Mouse (Mus musculus) neural tube, embryonic 10.5 days (tissue): ENCODE results near the gene Os9.
"Not testable (repeated sequence)": the region's sequence is repeated elsewhere in the genome, so short reads cannot be mapped to it uniquely, and the experiment has no call there.

Source experiments
- DNase-seq: peaks from one replicate; pipeline ENCODE4 v3.0.0-alpha.2; 2017; ENCODE audit warnings: low spot score; ENCODE audit errors: extremely low spot score

Os9 gene

DNA sequence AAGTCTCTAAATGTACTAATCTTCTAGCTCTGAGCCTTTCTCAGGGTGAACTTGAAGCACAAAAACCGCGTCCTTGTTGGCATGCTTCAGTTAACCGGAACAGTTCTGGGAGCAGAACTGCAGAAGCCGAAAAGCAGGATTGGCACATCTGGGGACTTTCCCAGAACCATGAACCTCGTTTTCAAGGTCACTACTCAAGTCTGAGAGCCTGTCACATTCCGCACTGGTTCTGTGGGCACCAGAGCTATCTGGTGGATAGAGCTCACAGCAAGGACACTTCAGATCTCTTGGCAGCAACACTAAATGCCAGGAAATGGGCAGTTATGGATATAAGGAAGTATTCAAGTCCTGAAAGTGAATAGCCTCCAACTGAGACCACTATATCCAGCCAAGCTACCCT lies 26.2 kb upstream of the Os9 start:
- no peak for DNase-seq

DNA sequence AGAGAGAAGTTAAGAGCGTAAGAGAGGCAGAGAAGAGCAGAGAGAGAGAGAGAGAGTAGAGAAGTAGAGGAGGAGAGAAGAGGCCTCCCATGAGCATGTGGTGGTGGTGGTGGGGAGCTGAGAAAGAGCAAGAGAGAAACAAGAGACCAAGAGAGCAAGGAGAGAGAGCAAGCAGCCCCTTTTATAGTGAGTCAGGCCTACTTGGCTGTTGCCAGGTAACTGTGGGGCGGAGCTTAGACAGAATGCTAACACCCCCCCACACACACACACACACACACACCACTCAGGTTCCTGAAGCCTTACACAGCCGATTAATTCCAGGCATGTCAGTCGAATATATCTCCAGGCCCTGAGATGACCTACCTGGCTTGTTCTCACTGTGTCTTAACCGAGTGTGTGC lies 24.4 kb upstream of the Os9 start:
- no peak for DNase-seq

DNA sequence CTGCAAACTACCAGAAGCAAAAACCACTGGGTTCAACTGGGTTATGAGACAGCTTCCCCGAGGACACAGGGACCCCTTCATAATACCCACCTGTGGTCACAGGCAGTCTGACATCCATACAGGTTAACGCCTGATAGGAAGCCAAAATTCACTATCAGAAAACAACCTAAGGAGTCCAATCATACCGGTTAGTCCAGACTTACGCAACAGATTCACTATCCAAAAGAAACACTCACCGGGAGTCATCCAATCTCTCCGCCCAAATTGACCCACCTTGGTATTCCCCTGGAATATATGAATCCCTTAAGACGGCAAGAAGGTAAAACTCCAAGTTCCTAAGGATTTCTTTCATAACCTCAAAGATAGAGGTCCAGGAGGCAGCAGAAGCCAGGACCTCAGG lies 23.6 kb upstream of the Os9 start:
- no peak for DNase-seq

DNA sequence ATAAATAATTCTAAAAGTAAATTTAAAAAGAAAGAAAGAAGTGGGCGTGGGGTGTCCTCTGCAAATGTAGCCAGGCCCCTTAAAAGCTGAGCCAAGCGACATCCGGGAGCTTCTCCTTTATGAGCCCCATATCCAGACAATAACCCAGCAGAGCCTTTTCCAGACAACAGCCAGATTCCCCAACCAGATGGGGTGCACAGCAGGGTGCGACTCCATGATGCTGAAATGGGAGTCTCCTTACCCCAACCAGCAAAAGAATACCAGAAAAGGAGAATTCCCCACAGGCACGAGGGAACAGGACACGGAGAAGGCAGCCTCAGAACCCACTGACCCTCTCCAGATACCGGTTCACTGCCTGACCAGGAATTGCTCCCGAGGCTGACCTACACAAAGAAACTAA lies 22.3 kb upstream of the Os9 start:
- DNase-seq: no peak

GRCm38 (mm10) chr10:127141500-127141899 lies 20.6 kb upstream of the Os9 start:
- no peak for DNase-seq

GRCm38 (mm10) chr10:127140971-127141370 lies 20.0 kb upstream of the Os9 start:
- no peak for DNase-seq

DNA sequence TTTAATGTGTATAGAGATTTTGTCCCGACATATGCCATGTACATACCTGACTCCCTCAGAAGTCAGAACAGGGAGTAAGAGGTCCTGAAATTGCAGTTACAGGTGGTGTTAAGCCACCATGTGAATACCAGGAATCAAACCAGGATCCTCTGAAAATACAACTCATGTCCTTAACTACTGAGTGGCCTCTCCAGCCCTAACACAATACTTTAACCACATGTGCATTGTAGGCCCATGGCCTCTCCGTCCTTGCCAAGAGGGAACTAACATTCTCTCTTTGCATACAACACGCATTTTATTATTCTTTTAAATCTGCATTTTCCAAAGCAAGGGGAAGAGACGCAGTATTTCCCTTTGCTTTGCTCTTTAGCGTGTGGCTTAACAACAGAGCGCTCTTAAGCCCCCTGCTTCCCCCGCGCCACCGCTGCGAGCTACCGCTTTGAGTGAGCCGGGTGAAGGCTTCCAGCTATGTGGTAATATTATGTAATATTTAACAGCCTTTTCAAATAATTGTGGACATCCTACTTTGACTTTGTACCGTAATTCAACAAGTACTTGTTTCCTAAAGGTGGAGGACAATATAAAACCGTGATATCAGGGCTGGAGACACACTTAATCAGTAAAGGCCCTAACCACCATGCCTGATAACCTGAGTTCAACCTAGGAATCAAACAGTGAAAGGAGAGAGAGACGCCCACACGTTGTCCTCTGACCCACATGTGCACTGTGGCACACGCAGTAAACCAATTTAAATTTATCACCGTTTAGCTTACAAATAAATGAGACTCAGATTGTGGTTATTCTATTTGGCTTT lies 17.6 kb upstream of the Os9 start:
- DNase-seq: no peak

GRCm38 (mm10) chr10:127137896-127138295 lies 17.0 kb upstream of the Os9 start:
- DNase-seq: no peak

DNA sequence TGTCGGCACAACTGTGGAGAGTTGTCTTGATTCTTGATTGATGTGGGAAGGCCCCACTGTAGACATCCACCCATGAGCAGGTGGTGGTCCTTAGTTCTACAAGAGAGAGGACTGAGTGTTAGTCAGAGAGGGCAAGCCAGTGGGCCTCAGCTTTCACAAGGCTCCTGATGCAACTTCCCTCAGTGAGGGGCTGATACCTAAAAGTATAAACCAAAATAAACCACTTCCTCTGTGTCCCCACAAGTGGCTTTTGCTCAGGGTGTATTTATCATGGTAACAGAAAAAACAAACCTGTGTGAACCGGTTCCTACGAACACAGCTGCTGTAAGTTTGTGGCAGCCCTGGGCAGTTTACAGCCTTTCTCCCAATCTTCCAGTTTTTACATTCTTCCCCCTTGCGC lies 15.6 kb upstream of the Os9 start:
- DNase-seq: no peak

DNA sequence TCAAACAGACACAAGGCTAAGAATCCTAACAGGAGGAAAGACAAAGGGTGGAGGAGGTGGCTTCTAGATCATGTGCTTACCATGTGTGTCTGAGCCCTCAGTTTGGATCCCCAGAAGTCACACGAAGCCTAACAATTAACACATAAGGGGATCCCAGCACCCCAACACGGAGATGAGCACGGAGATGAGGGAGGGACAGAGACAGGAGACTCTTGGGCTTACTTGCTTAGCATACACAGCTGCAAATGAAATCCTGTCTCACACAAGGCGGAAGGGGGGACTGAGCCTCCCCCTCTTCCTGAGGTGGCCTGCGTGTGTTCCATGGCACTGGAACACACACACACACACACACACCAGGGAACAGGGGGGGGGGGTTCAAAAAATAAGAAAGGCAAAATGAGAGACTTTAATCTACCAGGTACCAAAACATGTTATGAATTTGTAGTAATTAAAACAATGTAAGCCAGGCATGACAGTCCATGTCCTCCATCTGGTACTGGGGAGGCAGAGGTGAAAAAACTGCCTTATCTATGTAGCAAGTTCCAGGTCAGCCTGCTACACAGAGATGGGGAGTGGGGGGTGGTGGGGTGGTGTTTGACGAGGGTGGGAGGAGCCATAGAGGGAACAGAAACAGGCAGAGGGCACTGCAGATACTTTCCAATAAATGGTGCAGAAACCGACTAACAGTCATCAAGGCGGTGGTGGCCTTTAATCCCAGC lies 14.3 kb upstream of the Os9 start:
- DNase-seq: no peak

- not testable (repeated sequence) for DNase-seq
Observed at GRCm38 (mm10) chr10:127134394-127135035, 13.6 kb upstream of the Os9 start.

- DNase-seq: no peak
Observed at GRCm38 (mm10) chr10:127132469-127132868, 11.5 kb upstream of the Os9 start.

- no peak for DNase-seq
Observed at GRCm38 (mm10) chr10:127129431-127129830, 8.5 kb upstream of the Os9 start.

- DNase-seq: no peak
Observed at GRCm38 (mm10) chr10:127127711-127128279, 6.9 kb upstream of the Os9 start.

DNA sequence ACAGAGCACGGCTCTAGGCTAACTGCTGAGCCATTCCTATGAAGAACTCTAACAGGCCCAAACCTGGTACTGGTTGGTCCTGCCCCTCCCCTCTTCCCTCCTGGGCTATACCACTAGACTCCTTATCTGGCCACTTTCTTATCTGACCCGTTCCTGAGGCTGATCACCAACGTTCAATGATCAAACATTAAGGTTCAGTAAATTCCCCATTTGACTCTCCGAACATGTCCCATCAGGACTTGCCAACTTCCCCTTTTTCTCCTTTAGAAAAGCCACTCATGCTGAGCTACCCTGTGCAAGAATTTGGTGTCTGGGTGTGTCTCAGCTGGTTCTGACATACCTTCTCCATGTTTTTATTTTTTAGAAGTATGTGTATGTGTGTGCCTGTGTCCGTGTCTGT lies 5.6 kb upstream of the Os9 start:
- no peak for DNase-seq

- no peak for DNase-seq
Observed at GRCm38 (mm10) chr10:127125210-127126001, 4.5 kb upstream of the Os9 start.

DNA sequence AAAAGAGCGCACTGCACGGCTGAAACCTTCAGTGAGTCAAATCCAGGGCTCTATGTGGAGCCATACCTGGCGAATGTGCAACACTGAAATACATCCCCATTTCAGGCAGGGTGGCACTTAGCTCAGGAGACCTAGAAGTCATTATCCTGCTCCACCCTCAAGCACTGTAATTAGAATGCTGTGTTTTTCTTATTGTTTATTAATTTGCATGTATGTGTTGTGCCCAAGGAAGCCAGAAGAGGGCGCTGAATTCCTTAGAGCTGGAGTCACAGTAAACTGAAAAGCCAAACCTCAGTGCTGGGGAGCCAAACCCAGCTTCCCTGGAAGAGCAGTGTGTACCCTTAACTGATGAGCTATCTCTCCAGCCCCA lies 2.5 kb upstream of the Os9 start:
- peak; percentile 62 for DNase-seq

DNA sequence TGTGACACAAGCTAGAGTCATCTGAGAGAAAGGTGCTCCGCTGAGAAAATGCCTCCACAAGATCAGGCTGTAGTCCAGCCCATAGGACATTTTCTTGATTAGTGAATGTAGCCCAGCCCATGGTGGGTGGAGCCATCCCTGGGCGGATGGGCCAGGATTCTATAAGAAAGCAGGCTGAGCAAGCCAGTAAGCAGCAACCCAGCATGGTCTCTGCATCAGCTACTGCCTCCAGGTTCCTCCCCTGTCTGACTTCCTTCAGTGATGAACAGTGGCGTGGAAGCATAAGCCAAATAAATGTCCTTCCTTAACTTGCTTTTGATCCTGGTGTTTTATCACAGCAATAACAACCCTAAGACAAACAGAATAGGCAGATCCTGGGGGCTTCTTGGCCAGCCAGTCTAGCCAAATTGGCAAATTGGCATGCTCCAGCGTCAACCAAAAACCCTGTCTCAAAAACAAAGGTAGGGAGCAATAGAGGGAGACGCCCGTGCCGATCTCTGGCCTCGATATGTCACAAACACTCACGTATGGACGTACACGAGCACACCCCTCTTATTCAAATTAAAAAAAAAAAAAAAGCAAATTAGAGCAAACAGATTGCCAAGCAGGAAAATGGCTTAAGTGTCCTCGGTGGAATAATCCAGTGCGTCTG lies 2.0 kb upstream of the Os9 start:
- DNase-seq: peak; percentile 41

DNA sequence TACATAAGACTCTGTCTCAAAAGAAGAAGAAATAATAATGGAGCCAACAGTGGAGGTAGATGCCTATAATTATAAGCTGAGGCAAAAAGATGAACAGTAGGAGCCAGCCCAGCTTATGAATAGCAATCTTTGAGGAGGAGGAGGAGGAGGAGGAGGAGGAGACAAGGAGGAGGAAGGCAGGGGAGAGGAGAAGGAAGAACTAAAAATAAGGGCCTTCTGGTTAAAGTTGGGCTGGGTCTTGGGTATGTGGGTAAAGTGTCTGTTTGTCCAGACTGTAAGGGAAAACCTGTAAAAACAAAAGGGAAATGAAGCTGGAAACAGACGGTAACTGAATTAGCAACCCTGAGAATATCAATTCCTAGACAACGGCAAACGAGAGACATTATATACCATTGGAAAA lies 1.1 kb upstream of the Os9 start:
- no peak for DNase-seq

DNA sequence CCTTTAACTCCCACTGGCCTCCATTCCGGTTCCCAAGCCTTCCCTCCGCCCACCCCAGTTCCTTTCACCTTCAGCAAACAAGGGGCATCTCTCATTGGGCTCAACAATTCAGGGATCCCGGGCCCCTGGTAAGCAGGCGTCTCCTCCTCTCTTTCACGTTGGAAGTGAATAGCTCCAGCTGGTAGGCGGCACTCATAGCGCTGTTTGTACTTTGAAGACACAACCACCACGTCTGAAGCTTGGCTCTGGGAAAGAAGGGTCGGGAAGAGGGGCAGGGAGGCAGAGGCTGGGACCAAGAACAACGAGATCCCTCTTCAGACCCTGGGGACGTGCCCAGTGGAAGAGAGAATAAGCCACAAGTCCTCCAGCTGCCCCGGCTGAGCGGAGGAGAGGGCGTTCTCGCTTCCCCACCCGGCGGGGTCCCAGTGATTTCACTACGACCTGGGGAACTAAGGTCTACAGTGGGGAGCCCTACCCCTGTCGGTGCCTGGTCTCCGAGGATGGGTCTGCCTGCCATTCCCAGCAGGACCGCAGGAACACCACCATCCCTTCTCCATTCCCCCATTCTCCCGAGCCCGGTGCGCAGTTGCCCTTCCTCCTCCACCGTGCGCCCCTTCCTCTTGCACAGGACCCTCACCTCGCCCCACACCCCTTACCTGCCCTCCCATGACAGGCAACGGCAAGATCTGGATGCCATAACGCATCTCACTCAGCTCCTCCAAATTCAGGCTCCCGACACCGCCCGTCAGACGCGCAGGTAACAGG lies 448 bp downstream of the Os9 start:
- no peak for DNase-seq
